Mouse (Mus musculus) embryonic facial prominence, embryonic 12.5 days (tissue): Measurements from ENCODE around the gene Ndufa6. TPM values are rescaled to one million over a fixed set of nuclear protein-coding genes. Genes with fewer than 3 reads are reported as not detected.

Experiments used
- ATAC-seq: fragments of 200-750 bp; cut with Nextera tagmentation; 2 replicates; pipeline ENCODE4 v1.8.0; 2017; ENCODE audit not compliant: insufficient number of reproducible peaks, insufficient read depth, low FRiP score, low TSS enrichment
- H3K27ac ChIP-seq: fragments of 300-500 bp; sonication (generic); 2 replicates; pipeline ENCODE4 v1.5.1; 2016; ENCODE audit warnings: mild to moderate bottlenecking
- H3K27me3 ChIP-seq: fragments of 300-500 bp; sonication (generic); 2 replicates; pipeline ENCODE4 v1.6.1; 2016; ENCODE audit warnings: mild to moderate bottlenecking, moderate library complexity
- H3K36me3 ChIP-seq: fragments of 300-500 bp; sonication (generic); 2 replicates; pipeline ENCODE4 v1.6.1; 2016; ENCODE audit warnings: mild to moderate bottlenecking
- H3K4me1 ChIP-seq: fragments of 300-500 bp; sonication (generic); 2 replicates; pipeline ENCODE4 v1.6.1; 2016
- H3K4me2 ChIP-seq: fragments of 300-500 bp; sonication (generic); replicated peaks from 2 replicates; pipeline ENCODE4 v1.6.1; 2016; ENCODE audit warnings: mild to moderate bottlenecking, moderate library complexity
- H3K4me3 ChIP-seq: fragments of 300-500 bp; sonication (generic); 2 replicates; pipeline ENCODE4 v1.5.1; 2016; ENCODE audit warnings: mild to moderate bottlenecking
- H3K9ac ChIP-seq: fragments of 300-500 bp; sonication (generic); 2 replicates; pipeline ENCODE4 v1.6.1; 2016; ENCODE audit warnings: mild to moderate bottlenecking, moderate library complexity
- H3K9me3 ChIP-seq: fragments of 300-500 bp; sonication (generic); 2 replicates; pipeline ENCODE4 v1.6.1; 2016; ENCODE audit warnings: mild to moderate bottlenecking, moderate library complexity
- WGBS: fragments of 180-500 bp; shearing (Covaris S2); methylation state at CpG from one replicate; pipeline ENCODE4 v1.1.7; 2016; 5-methylcytosine and 5-hydroxymethylcytosine counted together
- polyA plus RNA-seq: library from polyadenylated mRNA; unstranded; fragments of >200 nt; fragmentation: Nextera tagmentation; extraction: Ambion mirVana; gene quantifications from 2 replicates; pipeline ENCODE4 v1.2.1, GENCODE M21; 2016

The Ndufa6 gene
- polyA plus RNA-seq, 1 experiment from 2014 or later, result 281 TPM

DNA sequence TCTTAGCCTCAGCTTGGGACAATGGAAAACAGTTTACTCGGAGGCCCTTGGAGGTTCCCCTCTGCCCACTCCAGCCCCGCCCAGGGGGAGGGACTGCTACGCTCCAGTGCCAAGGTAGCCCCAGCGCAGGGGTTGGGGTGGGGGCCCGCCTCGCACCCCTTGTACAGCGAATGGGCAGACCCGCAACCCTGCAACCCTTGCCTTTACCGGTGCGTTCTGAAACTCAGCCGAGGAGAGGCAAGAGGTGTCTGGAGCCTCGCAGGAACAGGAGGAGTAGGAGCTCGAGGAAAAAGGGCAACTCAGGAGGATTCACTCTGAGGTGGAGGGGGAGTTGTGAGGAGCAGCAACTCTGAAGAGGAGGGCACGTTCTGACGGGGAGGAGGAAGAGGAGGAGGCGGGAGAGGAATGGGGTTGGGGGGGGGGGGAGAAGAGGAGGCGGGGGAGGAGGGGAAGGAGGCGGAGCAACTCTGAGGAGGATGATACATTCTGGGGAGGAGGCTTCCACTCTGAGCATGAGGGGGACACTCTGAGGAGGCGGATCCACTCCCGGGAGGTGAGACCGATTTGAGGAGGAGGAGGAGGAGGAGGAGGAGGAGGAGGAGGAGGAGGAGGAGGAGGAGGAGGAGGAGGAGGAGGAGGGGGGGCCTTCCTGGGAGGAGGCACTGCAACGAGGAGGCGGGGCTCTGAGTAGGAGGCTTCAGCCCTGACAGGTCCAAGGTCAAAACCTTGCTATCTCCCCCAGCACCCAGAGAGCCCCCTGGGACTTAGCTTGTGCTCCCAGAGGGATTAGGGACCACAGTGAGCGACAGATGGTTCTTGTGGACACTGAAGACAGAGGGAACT is 26.0 kb upstream of the Ndufa6 start, which contains the start of gene Cyp2d22:
TSS of gene Cyp2d22 (minus strand) at position 390 of the 843 bp plus-strand sequence.
- ATAC-seq, result peak; percentile 88
- Histone ChIP-seq H3K36me3 (no peaks in the 10 kb centered on the region), H3K4me1 (peaks cover 15% of the 10 kb centered on the region), H3K27ac (peak within 1 kb of the TSS; percentile 77), H3K9me3 (no peaks in the 10 kb centered on the region), H3K4me2 (peak within 1 kb of the TSS; percentile 70), H3K27me3 (no peaks in the 10 kb centered on the region), H3K9ac (peak within 1 kb of the TSS; percentile 56), H3K4me3 (peak within 1 kb of the TSS; percentile 45)
- 2% methylated on average over 19 of the region's 24 CpGs for WGBS

DNA sequence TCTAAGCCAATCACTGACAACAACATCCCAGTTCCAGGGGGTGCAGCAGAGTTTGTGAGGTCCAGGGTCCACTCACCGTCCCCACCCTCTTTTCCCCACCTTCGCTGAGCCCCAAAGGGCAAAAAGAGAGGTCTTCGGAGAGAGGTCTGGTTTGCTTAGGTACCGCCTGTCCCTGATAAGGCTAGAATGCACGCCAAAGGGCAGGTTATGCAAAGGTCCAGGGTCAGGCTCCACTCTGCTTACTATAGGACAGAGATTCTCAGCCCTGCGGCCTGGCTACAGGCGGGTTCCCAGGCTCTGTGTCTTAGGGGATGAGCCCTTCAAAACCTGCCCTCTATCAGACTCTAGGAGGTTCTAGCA is 25.4 kb upstream of the Ndufa6 start:
- Histone ChIP-seq H3K4me2 (peak overlapping the region; percentile 70), H3K9me3 (no peaks in the 10 kb centered on the region), H3K27ac (peak overlapping the region; percentile 77; the same call in 1 of the 2 replicates), H3K4me1 (peaks cover 15% of the 10 kb centered on the region), H3K36me3 (no peaks in the 10 kb centered on the region), H3K4me3 (peak overlapping the region; percentile 45), H3K9ac (peak overlapping the region; percentile 56; the same call in 1 of the 2 replicates), H3K27me3 (no peaks in the 10 kb centered on the region)
- 22% methylated on average over 7 of the region's 7 CpGs for WGBS
- no peak for ATAC-seq

DNA sequence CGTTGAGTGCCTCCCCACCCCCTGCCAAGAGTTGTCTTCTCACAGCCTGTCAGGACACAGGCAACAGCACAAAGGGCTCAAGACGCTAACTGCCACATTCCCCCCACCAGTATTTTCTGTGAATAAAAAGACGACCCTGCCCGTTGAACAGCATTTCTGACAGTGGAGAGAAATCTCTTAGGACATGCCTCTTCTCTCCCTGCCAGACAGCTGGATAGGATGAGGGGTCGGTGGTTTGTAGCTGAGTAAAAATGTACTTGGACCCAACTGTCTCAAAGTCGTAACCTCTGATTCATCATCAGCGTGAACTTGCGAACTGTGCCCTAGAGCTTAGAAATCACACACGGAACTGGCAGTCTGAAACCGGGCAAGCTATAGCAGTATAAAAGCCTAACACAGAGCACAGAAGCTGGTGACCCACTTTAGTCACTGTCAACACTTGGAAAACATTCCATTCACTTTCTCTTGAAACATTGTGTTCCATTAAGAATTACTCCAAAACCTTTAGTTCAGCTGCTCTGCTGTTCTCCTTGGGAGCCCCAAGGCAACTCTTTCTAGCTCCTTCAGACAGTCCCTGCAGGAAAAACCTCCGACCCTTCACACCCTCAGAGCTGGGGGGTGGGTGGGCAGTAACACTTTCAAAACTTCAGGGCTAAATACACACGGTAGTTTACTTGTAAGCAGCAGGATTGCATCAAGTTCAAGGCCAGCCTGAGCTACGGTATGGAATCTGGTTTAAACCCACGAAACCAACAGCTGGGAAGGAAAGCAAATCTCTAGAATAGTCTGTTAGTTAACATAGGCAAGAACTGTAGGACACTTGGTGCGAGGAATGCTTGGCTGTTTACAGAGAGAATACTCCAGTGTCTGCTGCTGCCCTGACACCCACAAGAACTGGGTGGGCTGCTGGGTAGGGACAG is 24.4 kb upstream of the Ndufa6 start:
- Histone ChIP-seq H3K36me3 (0 out of 2 replicates have a peak, but pooled peaks cover 2% of the 10 kb centered on the region), H3K9ac (no peak overlapping the region), H3K4me2 (no peak overlapping the region), H3K4me1 (peaks cover 15% of the 10 kb centered on the region), H3K27me3 (no peaks in the 10 kb centered on the region), H3K9me3 (no peaks in the 10 kb centered on the region), H3K27ac (no peak overlapping the region), H3K4me3 (no peak overlapping the region)
- WGBS, result 57% methylated on average over 15 of the region's 15 CpGs
- ATAC-seq, result no peak

DNA sequence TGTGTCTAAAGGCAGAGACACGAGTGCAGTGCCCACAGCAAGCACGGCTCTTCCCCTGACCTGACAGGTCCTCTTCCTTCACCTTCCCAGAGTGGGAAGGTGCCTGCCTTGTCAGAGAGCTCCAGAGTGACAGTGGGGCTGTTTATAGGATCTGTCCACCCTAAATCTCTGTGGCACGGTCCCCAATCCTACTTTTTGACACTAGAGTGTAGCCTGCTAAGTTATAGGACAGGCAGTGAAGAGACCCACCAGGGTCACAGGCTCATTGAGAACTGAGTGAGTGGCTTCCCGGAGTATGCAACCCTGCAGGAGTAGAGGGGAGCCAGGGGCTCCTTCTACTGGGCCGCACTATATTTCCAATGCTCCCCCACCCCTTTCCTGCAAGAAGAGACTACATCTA is 23.6 kb upstream of the Ndufa6 start:
- H3K27me3 ChIP-seq, result no peaks in the 10 kb centered on the region
- 75% methylated on average over 5 of the region's 5 CpGs for WGBS
- ATAC-seq, result no peak

DNA sequence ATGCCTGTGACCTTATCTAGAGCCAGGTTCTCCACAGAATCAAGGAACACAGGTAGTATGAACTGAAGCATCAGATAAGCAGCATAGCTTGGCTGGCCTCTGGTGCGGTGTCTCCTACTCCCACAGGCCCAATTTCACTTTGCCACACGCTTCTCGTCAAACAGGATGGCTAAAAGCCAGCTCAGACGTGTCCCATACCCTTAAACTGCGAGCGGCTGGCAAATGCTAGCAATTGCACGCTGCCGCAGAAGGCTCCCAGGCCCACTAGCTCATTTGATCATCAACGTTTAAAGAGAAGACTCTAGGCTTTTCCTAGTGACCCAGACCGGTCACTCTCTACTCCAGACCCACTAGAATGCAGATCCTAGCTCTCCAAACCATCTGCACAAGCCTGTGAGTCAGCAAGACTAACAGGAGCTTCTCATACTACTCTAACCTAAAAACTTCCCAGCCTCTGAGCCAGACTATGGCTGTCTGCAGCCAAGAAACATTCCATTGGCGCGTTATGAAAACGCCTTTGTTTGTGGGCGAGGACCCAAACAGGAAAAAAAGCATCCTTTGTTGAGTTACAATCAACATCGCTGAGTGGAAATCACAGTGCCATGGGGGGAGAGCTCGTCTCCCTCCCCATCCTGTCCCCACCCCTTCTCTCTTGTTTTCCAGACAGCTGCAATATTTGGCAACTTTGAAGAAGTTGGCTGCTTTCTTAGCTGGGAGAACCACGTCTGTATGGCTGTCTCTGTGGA is 22.4 kb upstream of the Ndufa6 start:
- H3K9me3 ChIP-seq, result no peaks in the 10 kb centered on the region
- no peak overlapping the region for H3K27ac ChIP-seq
- 60% methylated on average over 17 of the region's 17 CpGs for WGBS
- no peak for ATAC-seq
- H3K9ac ChIP-seq, result no peak overlapping the region
- H3K4me3 ChIP-seq, result no peak overlapping the region
- H3K4me1 ChIP-seq, result peaks cover 15% of the 10 kb centered on the region
- H3K4me2 ChIP-seq, result no peak overlapping the region
- H3K36me3 ChIP-seq, result 0 out of 2 replicates have a peak, but pooled peaks cover 5% of the 10 kb centered on the region
- no peaks in the 10 kb centered on the region for H3K27me3 ChIP-seq

More for the DNA sequence above, 23.6 kb upstream of the Ndufa6 start:
- Histone ChIP-seq H3K9ac (no peak overlapping the region), H3K4me2 (no peak overlapping the region), H3K4me3 (no peak overlapping the region), H3K4me1 (peaks cover 15% of the 10 kb centered on the region), H3K27ac (no peak overlapping the region), H3K9me3 (no peaks in the 10 kb centered on the region), H3K36me3 (0 out of 2 replicates have a peak, but pooled peaks cover 5% of the 10 kb centered on the region)

DNA sequence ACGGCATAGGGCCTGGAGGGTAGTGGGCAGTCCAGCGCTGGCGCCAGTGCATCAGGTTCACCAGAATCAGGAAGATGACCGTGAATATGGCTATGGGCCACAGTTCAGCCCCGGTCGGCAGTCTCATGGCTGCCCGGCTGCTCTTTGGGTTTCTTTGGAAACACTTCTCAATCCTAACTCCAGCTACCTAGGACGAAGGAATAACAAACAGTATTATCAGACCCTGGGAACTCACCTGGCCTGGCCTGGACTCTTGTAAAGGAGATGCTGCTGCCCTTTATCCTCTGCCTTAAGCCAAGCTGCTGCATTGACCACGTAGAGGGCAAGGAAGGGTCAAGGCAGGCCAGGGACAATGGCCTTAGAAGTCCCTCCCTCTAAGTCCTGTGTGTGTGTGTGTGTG is 21.7 kb upstream of the Ndufa6 start:
- no peak for ATAC-seq
- Histone ChIP-seq H3K4me3 (no peak overlapping the region), H3K27ac (no peak overlapping the region), H3K9ac (no peak overlapping the region), H3K4me1 (peaks cover 13% of the 10 kb centered on the region), H3K4me2 (no peak overlapping the region), H3K36me3 (0 out of 2 replicates have a peak, but pooled peaks cover 5% of the 10 kb centered on the region), H3K9me3 (no peaks in the 10 kb centered on the region), H3K27me3 (no peaks in the 10 kb centered on the region)
- WGBS, result 88% methylated on average over 9 of the region's 9 CpGs

DNA sequence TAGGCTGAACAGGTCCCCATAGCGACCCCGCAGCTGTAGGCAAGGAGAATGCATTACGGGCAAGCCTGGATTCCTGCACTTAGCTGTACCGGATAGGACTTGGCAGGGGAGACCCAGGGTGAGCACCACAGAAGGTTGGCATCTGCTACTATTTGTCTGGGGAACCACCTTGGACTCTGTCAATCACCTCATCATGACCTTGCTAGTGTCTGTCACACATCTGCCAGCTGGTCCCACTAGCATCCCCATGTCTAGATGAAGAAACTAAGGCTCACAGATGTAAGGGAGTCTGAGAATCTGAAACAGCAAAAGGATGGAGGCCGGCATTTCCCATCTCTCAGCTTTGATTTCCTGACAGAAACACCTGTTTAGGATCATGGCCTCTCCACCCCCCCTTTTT is 20.3 kb upstream of the Ndufa6 start:
- Histone ChIP-seq H3K27me3 (no peaks in the 10 kb centered on the region), H3K9ac (no peak overlapping the region), H3K4me3 (no peak overlapping the region), H3K9me3 (no peaks in the 10 kb centered on the region), H3K4me1 (peaks cover 2% of the 10 kb centered on the region; the same call in 1 of the 2 replicates), H3K4me2 (no peak overlapping the region), H3K27ac (no peak overlapping the region), H3K36me3 (0 out of 2 replicates have a peak, but pooled peaks cover 5% of the 10 kb centered on the region)
- WGBS, result 81% methylated on average over 5 of the region's 5 CpGs
- ATAC-seq, result no peak

DNA sequence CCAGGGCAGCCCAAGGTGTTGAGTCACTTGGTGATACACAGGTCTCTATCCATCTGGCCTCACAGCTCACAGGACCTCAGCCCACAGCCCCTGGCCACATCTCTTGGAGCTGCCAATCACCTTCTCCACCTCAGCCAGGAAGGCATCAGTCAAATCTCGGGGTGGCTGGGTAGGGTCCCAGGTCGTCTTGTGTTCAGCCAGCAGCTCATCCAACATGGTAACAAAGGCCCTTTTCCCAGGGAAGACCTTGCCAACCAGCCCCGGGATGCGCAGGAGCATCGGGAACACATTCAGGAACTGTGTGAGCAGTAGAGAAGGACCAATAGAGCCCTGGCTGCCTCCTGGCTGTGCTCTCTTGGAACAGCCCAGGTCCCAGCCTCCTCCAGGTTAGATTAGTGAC is 18.9 kb upstream of the Ndufa6 start:
- no peaks in the 10 kb centered on the region for H3K9me3 ChIP-seq
- no peak overlapping the region for H3K27ac ChIP-seq
- H3K36me3 ChIP-seq, result 0 out of 2 replicates have a peak, but pooled peaks cover 5% of the 10 kb centered on the region
- no peak overlapping the region for H3K9ac ChIP-seq
- H3K4me3 ChIP-seq, result no peak overlapping the region
- 79% methylated on average over 5 of the region's 5 CpGs for WGBS
- H3K27me3 ChIP-seq, result no peaks in the 10 kb centered on the region
- H3K4me1 ChIP-seq, result no peaks in the 10 kb centered on the region
- ATAC-seq, result no peak
- no peak overlapping the region for H3K4me2 ChIP-seq

DNA sequence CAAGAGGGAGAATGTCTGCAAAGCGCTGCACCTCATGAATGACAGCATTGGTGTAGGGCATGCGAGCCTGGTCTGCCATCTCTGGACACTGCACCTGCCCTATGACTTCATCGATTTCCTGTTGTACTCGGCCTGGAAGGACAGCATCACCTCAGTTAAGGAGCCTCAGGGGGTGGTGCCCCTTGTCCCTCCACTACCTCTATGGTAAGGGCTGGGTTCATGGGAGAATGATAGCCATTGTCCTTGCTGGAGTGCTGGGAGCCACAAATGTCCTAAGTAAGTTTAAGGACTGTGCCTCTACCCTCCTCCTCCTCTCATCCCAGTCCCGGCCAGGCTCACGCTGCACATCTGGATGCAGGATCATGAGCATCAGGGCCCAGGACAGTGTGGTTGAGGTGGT is 18.3 kb upstream of the Ndufa6 start:
- no peak overlapping the region for H3K4me3 ChIP-seq
- no peaks in the 10 kb centered on the region for H3K9me3 ChIP-seq
- 82% methylated on average over 6 of the region's 6 CpGs for WGBS
- no peak overlapping the region for H3K9ac ChIP-seq
- H3K4me2 ChIP-seq, result no peak overlapping the region
- H3K27me3 ChIP-seq, result no peaks in the 10 kb centered on the region
- no peak for ATAC-seq
- no peak overlapping the region for H3K27ac ChIP-seq
- H3K4me1 ChIP-seq, result no peaks in the 10 kb centered on the region
- 0 out of 2 replicates have a peak, but pooled peaks cover 5% of the 10 kb centered on the region for H3K36me3 ChIP-seq

DNA sequence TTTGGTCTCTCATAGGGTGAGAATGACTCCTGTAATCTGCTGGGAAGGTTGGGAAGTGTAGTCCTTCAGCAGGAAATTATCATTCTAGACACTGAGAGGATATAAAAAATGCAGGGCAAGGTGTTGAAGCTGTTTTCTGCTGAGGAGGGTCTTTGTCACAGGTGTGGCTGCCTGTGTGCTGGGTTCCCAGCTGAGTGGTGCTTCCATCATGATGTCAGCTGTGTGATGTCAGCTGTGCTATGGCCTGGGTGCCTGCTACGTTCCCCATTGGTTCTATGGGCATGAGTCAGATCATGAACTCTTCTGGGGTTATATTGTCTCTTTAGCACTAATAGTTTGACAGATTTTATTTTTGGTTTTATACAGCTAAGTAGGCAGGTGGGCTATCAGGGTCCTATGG is 14.7 kb upstream of the Ndufa6 start:
- Histone ChIP-seq H3K4me3 (no peak overlapping the region), H3K27me3 (no peaks in the 10 kb centered on the region), H3K9me3 (no peaks in the 10 kb centered on the region), H3K4me2 (no peak overlapping the region), H3K27ac (no peak overlapping the region), H3K4me1 (no peaks in the 10 kb centered on the region), H3K9ac (no peak overlapping the region), H3K36me3 (0 out of 2 replicates have a peak, but pooled peaks cover 5% of the 10 kb centered on the region)
- ATAC-seq, result no peak
- WGBS, result 91% methylated on average over 1 of the region's 1 CpGs

DNA sequence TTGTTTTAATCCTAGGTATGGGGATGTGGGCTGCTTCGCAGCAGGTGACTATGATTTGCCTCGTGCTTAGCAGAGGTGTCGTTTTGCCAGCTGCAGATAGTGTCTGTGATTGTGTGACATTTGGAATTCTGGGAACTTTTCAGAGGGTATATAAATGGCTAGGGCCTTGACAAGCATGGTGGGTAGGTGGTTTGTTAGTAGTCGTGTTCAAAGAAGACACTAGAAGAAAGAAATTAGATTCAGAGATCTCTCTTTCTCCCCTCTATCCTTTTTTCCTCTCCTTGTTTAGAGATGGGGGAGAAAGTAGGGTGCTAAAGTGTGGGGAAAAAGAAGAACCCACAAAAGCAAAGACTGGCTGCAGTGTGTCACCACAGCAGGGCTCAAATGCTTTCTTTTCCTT is 14.0 kb upstream of the Ndufa6 start:
- H3K4me2 ChIP-seq, result no peak overlapping the region
- H3K9me3 ChIP-seq, result no peaks in the 10 kb centered on the region
- no peaks in the 10 kb centered on the region for H3K27me3 ChIP-seq
- no peak overlapping the region for H3K9ac ChIP-seq
- no peak for ATAC-seq
- H3K4me3 ChIP-seq, result no peak overlapping the region
- H3K36me3 ChIP-seq, result no peaks in the 10 kb centered on the region
- no peaks in the 10 kb centered on the region for H3K4me1 ChIP-seq
- no peak overlapping the region for H3K27ac ChIP-seq
- WGBS, result 91% methylated on average over 4 of the region's 4 CpGs
